Mouse (Mus musculus) ES-Bruce4 (cell line): Measurements from ENCODE around the gene Cep41. TPM values are rescaled to one million over a fixed set of nuclear protein-coding genes. Genes with fewer than 3 reads are reported as not detected.

ENCODE experiments used
- H3K27ac ChIP-seq: 2 replicates; pipeline ENCODE4 v1.5.1; 2012; ENCODE audit warnings: low read length, inconsistent platforms; ENCODE audit not compliant: insufficient read depth
- H3K27me3 ChIP-seq: 2 replicates; pipeline ENCODE4 v1.6.1; 2012; ENCODE audit warnings: mild to moderate bottlenecking, low read length, inconsistent platforms; ENCODE audit not compliant: control insufficient read depth, poor library complexity, insufficient read depth, severe bottlenecking
- H3K36me3 ChIP-seq: 2 replicates; pipeline ENCODE4 v1.6.1; 2012; ENCODE audit warnings: inconsistent platforms, mild to moderate bottlenecking, low read length, moderate library complexity; ENCODE audit not compliant: control insufficient read depth, poor library complexity, insufficient read depth, severe bottlenecking
- H3K4me1 ChIP-seq: one replicate; pipeline ENCODE4 v1.8.1; 2011; ENCODE audit warnings: low read length; ENCODE audit not compliant: control insufficient read depth, insufficient read depth
- H3K4me3 ChIP-seq: 2 replicates; pipeline ENCODE4 v1.5.1; 2011; ENCODE audit warnings: low read depth, mild to moderate bottlenecking, low read length
- H3K9ac ChIP-seq: 2 replicates; pipeline ENCODE4 v1.6.1; 2012; ENCODE audit warnings: low read depth, mild to moderate bottlenecking, inconsistent platforms; ENCODE audit not compliant: poor library complexity, severe bottlenecking
- H3K9me3 ChIP-seq: replicated peaks from 2 replicates; pipeline ENCODE4 v1.6.1; 2012; ENCODE audit warnings: mild to moderate bottlenecking, low read length, inconsistent platforms; ENCODE audit not compliant: control insufficient read depth, poor library complexity, insufficient read depth, severe bottlenecking
- CTCF ChIP-seq: IDR thresholded peaks from one replicate; pipeline ENCODE4 v1.8.1; 2011; ENCODE audit warnings: low read depth, low read length
- EP300 ChIP-seq: IDR thresholded peaks from 2 replicates; pipeline ENCODE4 v1.6.1; 2011; ENCODE audit warnings: low read depth, low read length; ENCODE audit not compliant: insufficient read depth
- POLR2A ChIP-seq: IDR thresholded peaks from one replicate; pipeline ENCODE4 v1.8.1; 2011; ENCODE audit warnings: low read length; ENCODE audit not compliant: insufficient read depth
- polyA plus RNA-seq: library from polyadenylated mRNA; stranded (reverse); fragments of >200 nt; gene quantifications from 2 replicates; pipeline ENCODE4 v1.2.4, GENCODE M21; 2011; ENCODE audit warnings: low read depth; ENCODE audit not compliant: missing spikeins, insufficient read depth, insufficient read length

Gene Cep41
- polyA plus RNA-seq, 1 experiment = 4.9 TPM

DNA sequence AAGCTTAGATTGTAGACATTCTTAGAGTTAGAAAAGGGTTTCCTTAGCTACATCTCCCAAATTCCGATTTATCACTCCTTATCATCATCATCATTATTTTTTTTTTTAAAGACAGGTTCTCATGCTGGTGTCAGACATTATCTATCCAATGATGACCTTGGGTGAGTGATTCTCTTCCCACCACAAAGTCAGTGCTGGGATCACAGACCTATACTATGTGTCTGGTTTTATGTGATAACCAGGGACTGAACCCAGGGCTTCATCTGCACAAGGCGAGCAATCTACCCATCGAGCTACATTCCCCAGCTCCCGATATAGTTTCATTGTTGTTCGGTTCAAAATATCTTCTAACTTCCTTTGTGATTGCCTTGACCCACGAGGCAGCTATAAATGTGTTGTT is 19.9 kb upstream of the Cep41 start:
- Histone ChIP-seq H3K9me3 (no peaks in the 10 kb centered on the region), H3K9ac (no peak overlapping the region), H3K36me3 (no peaks in the 10 kb centered on the region), H3K27ac (no peak overlapping the region), H3K27me3 (no peaks in the 10 kb centered on the region), H3K4me1 (no peaks in the 10 kb centered on the region), H3K4me3 (no peak overlapping the region)
- no peak for TF ChIP-seq EP300
- no peak for TF ChIP-seq CTCF
- no peak for TF ChIP-seq POLR2A

DNA sequence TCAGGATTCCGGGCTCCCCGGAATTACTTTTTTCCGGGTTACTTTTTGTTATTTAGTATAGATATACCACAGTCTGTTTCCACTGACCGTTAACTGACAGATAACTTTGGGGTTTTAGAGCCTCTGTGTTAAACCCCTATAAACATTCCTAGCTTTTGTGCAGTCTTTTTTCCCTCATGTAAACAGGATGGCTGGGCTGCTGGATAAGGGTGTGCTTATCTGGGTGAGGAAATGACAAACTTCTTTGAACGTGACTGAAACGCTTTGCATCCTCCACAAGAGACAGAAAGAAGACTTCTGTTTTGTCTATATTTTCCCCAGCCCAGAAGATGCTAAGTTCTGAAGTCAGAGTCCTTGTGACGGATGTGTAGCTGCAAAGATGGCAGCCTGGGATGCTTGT is 18.9 kb upstream of the Cep41 start:
- H3K4me3 ChIP-seq = no peak overlapping the region
- H3K27ac ChIP-seq = no peak overlapping the region
- H3K36me3 ChIP-seq = no peaks in the 10 kb centered on the region
- H3K9ac ChIP-seq = no peak overlapping the region
- no peaks in the 10 kb centered on the region for H3K27me3 ChIP-seq
- H3K9me3 ChIP-seq = no peaks in the 10 kb centered on the region
- no peaks in the 10 kb centered on the region for H3K4me1 ChIP-seq
- TF ChIP-seq EP300 = no peak
- no peak for TF ChIP-seq POLR2A
- TF ChIP-seq CTCF = no peak

- Histone ChIP-seq H3K27me3 (no peaks in the 10 kb centered on the region), H3K27ac (no peak overlapping the region), H3K9ac (no peak overlapping the region), H3K36me3 (no peaks in the 10 kb centered on the region), H3K9me3 (no peaks in the 10 kb centered on the region), H3K4me3 (no peak overlapping the region), H3K4me1 (no peaks in the 10 kb centered on the region)
- TF ChIP-seq CTCF (no peak), EP300 (no peak), POLR2A (no peak)
Observed at GRCm38 (mm10) chr6:30711365-30711763, 17.8 kb upstream of the Cep41 start.

DNA sequence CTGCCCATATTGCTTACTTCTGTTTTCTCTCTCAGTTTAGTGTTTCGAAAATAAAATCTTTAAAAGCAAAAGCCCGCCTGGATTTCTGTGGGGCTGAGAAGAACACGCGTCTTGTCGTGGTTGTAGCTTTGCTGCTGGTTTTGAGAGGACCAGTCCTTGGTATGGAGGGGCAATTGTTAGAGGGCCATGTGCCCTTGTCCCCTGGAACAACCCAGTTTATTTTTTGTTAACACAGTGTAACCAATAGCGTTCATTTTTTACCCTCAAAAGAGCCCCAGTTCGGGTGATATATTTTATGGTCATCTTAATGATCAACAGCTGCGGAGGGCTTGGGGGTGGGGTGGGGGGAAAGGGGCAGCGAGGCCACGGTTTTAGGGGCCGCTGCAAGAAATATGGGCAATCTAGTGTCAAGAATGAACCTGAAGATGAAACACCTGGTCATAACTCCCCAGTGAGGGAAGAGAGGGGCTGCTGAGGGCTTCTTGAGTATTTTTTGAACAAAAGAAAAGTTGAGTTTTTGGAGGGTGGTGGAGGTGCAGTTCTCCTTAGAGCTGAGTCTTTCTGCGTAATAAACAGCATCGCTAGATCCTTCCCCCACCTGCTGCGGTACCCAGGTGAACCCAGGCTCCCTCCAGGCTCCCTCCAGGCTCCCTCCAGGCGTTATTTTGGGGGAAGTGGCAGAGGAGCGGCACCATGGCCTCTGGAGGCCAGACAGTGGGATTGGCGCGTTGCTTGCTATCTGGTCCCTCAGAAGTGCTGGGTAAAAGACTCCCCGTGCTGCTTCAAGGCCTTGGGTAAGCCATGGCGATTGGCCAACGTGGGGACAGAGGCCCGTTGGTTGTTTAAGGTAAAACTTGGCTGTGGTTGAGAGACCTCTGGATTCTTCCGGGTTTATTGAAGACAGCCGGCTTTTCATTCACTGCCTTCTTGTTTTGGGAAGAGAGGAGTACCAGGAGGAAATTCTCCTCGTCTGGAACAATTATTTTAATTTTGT is 17.1 kb upstream of the Cep41 start:
- TF ChIP-seq POLR2A (no peak), EP300 (no peak), CTCF (no peak)

GRCm38 (mm10) chr6:30709115-30709514 is 15.6 kb upstream of the Cep41 start:
- no peaks in the 10 kb centered on the region for H3K36me3 ChIP-seq
- H3K4me3 ChIP-seq = no peak overlapping the region
- H3K9me3 ChIP-seq = no peaks in the 10 kb centered on the region
- no peak overlapping the region for H3K9ac ChIP-seq
- no peak overlapping the region for H3K27ac ChIP-seq
- TF ChIP-seq EP300 (no peak), CTCF (no peak), POLR2A (no peak)
- no peaks in the 10 kb centered on the region for H3K4me1 ChIP-seq
- H3K27me3 ChIP-seq = no peaks in the 10 kb centered on the region

More for the DNA sequence above, 17.1 kb upstream of the Cep41 start:
- Histone ChIP-seq H3K9me3 (no peaks in the 10 kb centered on the region), H3K27ac (no peak overlapping the region), H3K9ac (no peak overlapping the region), H3K4me1 (no peaks in the 10 kb centered on the region), H3K36me3 (no peaks in the 10 kb centered on the region), H3K4me3 (no peak overlapping the region), H3K27me3 (no peaks in the 10 kb centered on the region)

GRCm38 (mm10) chr6:30703977-30704602 is 10.5 kb upstream of the Cep41 start:
- TF ChIP-seq CTCF (no peak), EP300 (no peak), POLR2A (no peak)
- Histone ChIP-seq H3K4me1 (no peaks in the 10 kb centered on the region), H3K9ac (no peak overlapping the region), H3K27ac (no peak overlapping the region), H3K27me3 (no peaks in the 10 kb centered on the region), H3K36me3 (no peaks in the 10 kb centered on the region), H3K4me3 (no peak overlapping the region), H3K9me3 (no peaks in the 10 kb centered on the region)
